Mouse (Mus musculus) ES-Bruce4 (cell line): ENCODE results near the gene Rpl23. TPM values are rescaled to one million over a fixed set of nuclear protein-coding genes. Genes with fewer than 3 reads are reported as not detected.

ENCODE experiments used
- H3K27ac ChIP-seq: 2 replicates; pipeline ENCODE4 v1.5.1; 2012; ENCODE audit warnings: low read length, inconsistent platforms; ENCODE audit not compliant: insufficient read depth
- H3K27me3 ChIP-seq: 2 replicates; pipeline ENCODE4 v1.6.1; 2012; ENCODE audit warnings: mild to moderate bottlenecking, low read length, inconsistent platforms; ENCODE audit not compliant: control insufficient read depth, poor library complexity, insufficient read depth, severe bottlenecking
- H3K36me3 ChIP-seq: 2 replicates; pipeline ENCODE4 v1.6.1; 2012; ENCODE audit warnings: inconsistent platforms, mild to moderate bottlenecking, low read length, moderate library complexity; ENCODE audit not compliant: control insufficient read depth, poor library complexity, insufficient read depth, severe bottlenecking
- H3K4me1 ChIP-seq: one replicate; pipeline ENCODE4 v1.8.1; 2011; ENCODE audit warnings: low read length; ENCODE audit not compliant: control insufficient read depth, insufficient read depth
- H3K4me3 ChIP-seq: 2 replicates; pipeline ENCODE4 v1.5.1; 2011; ENCODE audit warnings: low read depth, mild to moderate bottlenecking, low read length
- H3K9ac ChIP-seq: 2 replicates; pipeline ENCODE4 v1.6.1; 2012; ENCODE audit warnings: low read depth, mild to moderate bottlenecking, inconsistent platforms; ENCODE audit not compliant: poor library complexity, severe bottlenecking
- H3K9me3 ChIP-seq: replicated peaks from 2 replicates; pipeline ENCODE4 v1.6.1; 2012; ENCODE audit warnings: mild to moderate bottlenecking, low read length, inconsistent platforms; ENCODE audit not compliant: control insufficient read depth, poor library complexity, insufficient read depth, severe bottlenecking
- CTCF ChIP-seq: IDR thresholded peaks from one replicate; pipeline ENCODE4 v1.8.1; 2011; ENCODE audit warnings: low read depth, low read length
- EP300 ChIP-seq: IDR thresholded peaks from 2 replicates; pipeline ENCODE4 v1.6.1; 2011; ENCODE audit warnings: low read depth, low read length; ENCODE audit not compliant: insufficient read depth
- POLR2A ChIP-seq: IDR thresholded peaks from one replicate; pipeline ENCODE4 v1.8.1; 2011; ENCODE audit warnings: low read length; ENCODE audit not compliant: insufficient read depth
- polyA plus RNA-seq: library from polyadenylated mRNA; stranded (reverse); fragments of >200 nt; gene quantifications from 2 replicates; pipeline ENCODE4 v1.2.4, GENCODE M21; 2011; ENCODE audit warnings: low read depth; ENCODE audit not compliant: missing spikeins, insufficient read depth, insufficient read length

Gene Rpl23
- polyA plus RNA-seq, 1 experiment: 842 TPM

GRCm38 (mm10) chr11:97744718-97745330 lies 37.4 kb downstream of the Rpl23 start:
- peak overlapping the region; percentile 76 for H3K27ac ChIP-seq
- H3K27me3 ChIP-seq: no peaks in the 10 kb centered on the region
- no peaks in the 10 kb centered on the region for H3K9me3 ChIP-seq
- TF ChIP-seq POLR2A (no peak), CTCF (no peak), EP300 (no peak)
- peaks cover 10% of the 10 kb centered on the region for H3K36me3 ChIP-seq
- H3K4me1 ChIP-seq: peaks cover 3% of the 10 kb centered on the region
- peak overlapping the region; percentile 98 for H3K4me3 ChIP-seq
- peak overlapping the region; percentile 96 for H3K9ac ChIP-seq

DNA sequence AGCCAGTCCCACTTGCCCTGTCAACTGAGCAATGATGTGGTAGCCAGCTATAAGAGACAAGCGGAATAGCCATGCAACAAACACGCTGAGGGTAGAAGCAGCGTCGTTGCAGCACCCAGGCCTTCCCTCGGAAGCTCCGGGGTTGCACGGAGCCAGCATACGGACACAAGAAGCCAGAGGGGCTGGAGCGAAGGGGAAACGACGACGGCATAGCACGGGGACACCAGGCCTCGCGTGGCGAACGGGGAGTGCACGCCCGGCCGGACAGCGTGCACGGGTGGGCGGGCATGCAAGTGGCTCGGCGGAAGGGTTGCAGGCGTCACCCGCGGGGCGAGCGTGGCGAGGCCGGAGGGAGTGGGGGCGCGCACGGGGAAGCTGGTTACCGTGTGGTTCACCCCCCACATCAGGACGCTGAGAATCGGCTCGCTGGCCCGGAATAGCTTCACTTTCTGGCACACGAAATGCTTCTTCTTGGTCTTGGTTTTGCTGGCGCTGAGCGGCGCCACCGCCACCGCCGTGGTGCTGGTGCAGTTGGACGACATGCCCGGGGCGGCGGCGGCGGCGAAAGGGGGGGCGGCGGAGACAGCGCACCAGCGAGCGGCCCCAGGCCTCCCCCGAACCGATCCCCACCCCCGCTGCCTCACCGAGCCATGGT lies 38.0 kb downstream of the Rpl23 start, which contains the start of gene Pip4k2b:
TSS of gene Pip4k2b (minus strand) at position 642 of the 655 bp plus-strand sequence.
- H3K36me3 ChIP-seq: peaks cover 10% of the 10 kb centered on the region
- H3K27me3 ChIP-seq: no peaks in the 10 kb centered on the region
- peaks cover 3% of the 10 kb centered on the region for H3K4me1 ChIP-seq
- H3K4me3 ChIP-seq: peak within 1 kb of the TSS; percentile 98
- TF ChIP-seq POLR2A: no peak
- no peak for TF ChIP-seq CTCF
- TF ChIP-seq EP300: no peak
- peak within 1 kb of the TSS; percentile 96 for H3K9ac ChIP-seq
- H3K9me3 ChIP-seq: no peaks in the 10 kb centered on the region
- peak within 1 kb of the TSS; percentile 76 for H3K27ac ChIP-seq

- no peaks in the 10 kb centered on the region for H3K9me3 ChIP-seq
- H3K4me1 ChIP-seq: peaks cover 3% of the 10 kb centered on the region
- no peak for TF ChIP-seq CTCF
- no peak for TF ChIP-seq EP300
- TF ChIP-seq POLR2A: no peak
- H3K27ac ChIP-seq: no peak overlapping the region
- peak overlapping the region; percentile 96 for H3K9ac ChIP-seq
- peak overlapping the region; percentile 97 for H3K4me3 ChIP-seq
- no peaks in the 10 kb centered on the region for H3K27me3 ChIP-seq
- peaks cover 10% of the 10 kb centered on the region for H3K36me3 ChIP-seq
These were observed 38.8 kb downstream of the Rpl23 start for GRCm38 (mm10) chr11:97743423-97743822.

DNA sequence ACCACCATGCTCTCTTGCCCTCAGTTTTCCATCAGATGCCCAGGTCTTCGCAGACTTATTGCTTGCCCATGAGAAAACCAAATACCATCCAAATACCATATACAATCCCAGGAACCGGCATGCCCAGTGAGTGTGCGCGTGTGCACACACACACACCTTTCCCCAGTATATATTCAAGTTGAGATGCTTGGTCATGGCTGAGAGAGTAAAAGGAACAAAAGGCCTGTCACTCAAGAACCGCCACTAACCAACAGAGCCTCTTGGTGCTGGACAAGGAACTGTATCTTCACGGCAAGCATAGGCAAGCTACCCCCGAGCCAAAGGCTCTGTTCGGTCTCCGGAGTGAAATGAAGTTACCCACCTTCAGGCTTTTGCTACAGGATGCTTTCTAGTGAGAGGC lies 39.6 kb downstream of the Rpl23 start:
- TF ChIP-seq CTCF (no peak), EP300 (no peak), POLR2A (no peak)
- Histone ChIP-seq H3K4me1 (peaks cover 3% of the 10 kb centered on the region), H3K9me3 (no peaks in the 10 kb centered on the region), H3K9ac (no peak overlapping the region), H3K4me3 (no peak overlapping the region), H3K27ac (no peak overlapping the region), H3K27me3 (no peaks in the 10 kb centered on the region), H3K36me3 (peaks cover 10% of the 10 kb centered on the region)

- H3K27ac ChIP-seq: no peak overlapping the region
These were observed 40.1 kb downstream of the Rpl23 start for GRCm38 (mm10) chr11:97742157-97742556.

DNA sequence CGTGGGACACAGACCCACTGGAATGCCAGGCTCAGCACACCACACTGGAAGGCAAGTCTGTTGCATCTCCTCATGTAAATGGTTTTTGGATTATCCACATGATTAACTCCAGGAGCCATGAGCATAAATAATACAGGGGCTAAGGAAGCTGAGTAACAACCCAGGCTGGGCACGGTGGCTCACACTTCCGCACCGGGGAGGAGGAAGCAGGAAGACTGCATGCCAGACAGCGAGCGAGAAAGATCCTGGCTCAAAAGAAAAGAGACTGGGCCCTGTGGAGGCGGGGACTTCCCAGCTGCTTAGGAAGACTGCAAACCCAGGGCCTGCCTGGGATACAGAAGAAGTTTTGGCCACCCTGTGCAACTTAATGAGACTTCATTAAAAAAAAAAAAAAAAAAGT lies 42.0 kb downstream of the Rpl23 start:
- Histone ChIP-seq H3K36me3 (no peaks in the 10 kb centered on the region), H3K9ac (no peak overlapping the region), H3K27me3 (no peaks in the 10 kb centered on the region), H3K4me3 (no peak overlapping the region), H3K9me3 (no peaks in the 10 kb centered on the region), H3K27ac (no peak overlapping the region), H3K4me1 (peaks cover 3% of the 10 kb centered on the region)
- no peak for TF ChIP-seq POLR2A
- TF ChIP-seq EP300: no peak
- no peak for TF ChIP-seq CTCF

More at GRCm38 (mm10) chr11:97742157-97742556, 40.1 kb downstream of the Rpl23 start:
- Histone ChIP-seq H3K9ac (no peak overlapping the region), H3K9me3 (no peaks in the 10 kb centered on the region), H3K27me3 (no peaks in the 10 kb centered on the region), H3K36me3 (peaks cover 8% of the 10 kb centered on the region), H3K4me1 (peaks cover 3% of the 10 kb centered on the region), H3K4me3 (no peak overlapping the region)
- TF ChIP-seq CTCF (no peak), POLR2A (no peak), EP300 (no peak)
